Mouse (Mus musculus): ENCODE data around the gene Mtfr1l. TPM values are rescaled to one million over a fixed set of nuclear protein-coding genes. Genes with fewer than 3 reads are reported as not detected.

The Mtfr1l gene
- polyA plus RNA-seq, 1 experiment from 2014 or later: 135 TPM

- peaks cover 4% of the 10 kb centered on the region; the same call in 1 of the 2 replicates for H3K4me1 ChIP-seq (replicated peaks; ENCODE audit: control insufficient read depth, insufficient read depth, low read length)
- no peak overlapping the region for H3K9ac ChIP-seq (ENCODE audit: low read length)
- no peaks in the 10 kb centered on the region for H3K27me3 ChIP-seq (ENCODE audit: control insufficient read depth, insufficient read depth, low read length)
- H3K27ac ChIP-seq (ENCODE audit: low read depth, low read length): no peak overlapping the region
- no peak overlapping the region for H3K4me3 ChIP-seq (ENCODE audit: low read depth, low read length)
- no peaks in the 10 kb centered on the region; the same call in 1 of the 2 replicates for H3K36me3 ChIP-seq (ENCODE audit: control insufficient read depth, insufficient read depth, low read length)
- no peaks in the 10 kb centered on the region for H3K9me3 ChIP-seq (ENCODE audit: control insufficient read depth, low read length)
- no peak for DNase-seq (ENCODE audit: low spot score)
- no peak overlapping the region for H3K4me2 ChIP-seq (ENCODE audit: low read depth, low read length, severe bottlenecking)
- 86% methylated on average over 8 of the region's 8 CpGs for WGBS
- ATAC-seq (replicated peaks; ENCODE audit: low FRiP score): no peak
These were observed 18.2 kb downstream of the Mtfr1l start for GRCm38 (mm10) chr4:134516981-134517380.

GRCm38 (mm10) chr4:134515614-134516013, 19.6 kb downstream of the Mtfr1l start:
- 82% methylated on average over 7 of the region's 7 CpGs for WGBS
- H3K36me3 ChIP-seq (ENCODE audit: control insufficient read depth, insufficient read depth, low read length): no peaks in the 10 kb centered on the region
- no peak for DNase-seq (ENCODE audit: low spot score)

GRCm38 (mm10) chr4:134514309-134514930, 20.8 kb downstream of the Mtfr1l start:
- no peak overlapping the region for H3K27ac ChIP-seq (ENCODE audit: low read depth, low read length)
- no peak overlapping the region for H3K9ac ChIP-seq (ENCODE audit: low read length)
- no peak for ATAC-seq (replicated peaks; ENCODE audit: low FRiP score)
- no peaks in the 10 kb centered on the region for H3K36me3 ChIP-seq (ENCODE audit: control insufficient read depth, insufficient read depth, low read length)
- H3K27me3 ChIP-seq (ENCODE audit: control insufficient read depth, insufficient read depth, low read length): no peaks in the 10 kb centered on the region
- 88% methylated on average over 11 of the region's 11 CpGs for WGBS
- no peak overlapping the region for H3K4me3 ChIP-seq (ENCODE audit: low read depth, low read length)
- no peaks in the 10 kb centered on the region for H3K9me3 ChIP-seq (ENCODE audit: control insufficient read depth, low read length)
- H3K4me1 ChIP-seq (replicated peaks; ENCODE audit: control insufficient read depth, insufficient read depth, low read length): peaks cover 4% of the 10 kb centered on the region; the same call in 1 of the 2 replicates
- H3K4me2 ChIP-seq (ENCODE audit: low read depth, low read length, severe bottlenecking): no peak overlapping the region
- no peak for DNase-seq (ENCODE audit: low spot score)

More at GRCm38 (mm10) chr4:134515614-134516013, 19.6 kb downstream of the Mtfr1l start:
- H3K9me3 ChIP-seq (ENCODE audit: control insufficient read depth, low read length): no peaks in the 10 kb centered on the region
- no peak overlapping the region for H3K9ac ChIP-seq (ENCODE audit: low read length)
- H3K4me3 ChIP-seq (ENCODE audit: low read depth, low read length): no peak overlapping the region
- no peak overlapping the region for H3K27ac ChIP-seq (ENCODE audit: low read depth, low read length)
- peaks cover 4% of the 10 kb centered on the region; the same call in 1 of the 2 replicates for H3K4me1 ChIP-seq (replicated peaks; ENCODE audit: control insufficient read depth, insufficient read depth, low read length)
- no peaks in the 10 kb centered on the region for H3K27me3 ChIP-seq (ENCODE audit: control insufficient read depth, insufficient read depth, low read length)
- H3K4me2 ChIP-seq (ENCODE audit: low read depth, low read length, severe bottlenecking): no peak overlapping the region
- ATAC-seq (replicated peaks; ENCODE audit: low FRiP score): no peak

- ATAC-seq (replicated peaks; ENCODE audit: low FRiP score): no peak
- DNase-seq (ENCODE audit: low spot score): peak; percentile 74
- H3K4me2 ChIP-seq (ENCODE audit: low read depth, low read length, severe bottlenecking): peak overlapping the region; percentile 33; the same call in 1 of the 2 replicates
- no peak overlapping the region for H3K27ac ChIP-seq (ENCODE audit: low read depth, low read length)
- H3K9me3 ChIP-seq (ENCODE audit: control insufficient read depth, low read length): no peaks in the 10 kb centered on the region
- no peaks in the 10 kb centered on the region for H3K36me3 ChIP-seq (ENCODE audit: control insufficient read depth, insufficient read depth, low read length)
- H3K9ac ChIP-seq (ENCODE audit: low read length): 0 out of 2 replicates have a peak overlapping the region, but pooled peaks have one; percentile 12
- H3K27me3 ChIP-seq (ENCODE audit: control insufficient read depth, insufficient read depth, low read length): no peaks in the 10 kb centered on the region
- peak overlapping the region; percentile 17; the same call in 1 of the 2 replicates for H3K4me3 ChIP-seq (ENCODE audit: low read depth, low read length)
- peaks cover 4% of the 10 kb centered on the region; the same call in 1 of the 2 replicates for H3K4me1 ChIP-seq (replicated peaks; ENCODE audit: control insufficient read depth, insufficient read depth, low read length)
- 40% methylated on average over 14 of the region's 15 CpGs for WGBS
These were observed 22.4 kb downstream of the Mtfr1l start for GRCm38 (mm10) chr4:134512798-134513197.

GRCm38 (mm10) chr4:134511730-134512129, 23.5 kb downstream of the Mtfr1l start:
- Histone ChIP-seq H3K4me1 (replicated peaks; ENCODE audit: control insufficient read depth, insufficient read depth, low read length) (peaks cover 4% of the 10 kb centered on the region; the same call in 1 of the 2 replicates), H3K9me3 (ENCODE audit: control insufficient read depth, low read length) (no peaks in the 10 kb centered on the region), H3K27me3 (ENCODE audit: control insufficient read depth, insufficient read depth, low read length) (no peaks in the 10 kb centered on the region), H3K4me2 (ENCODE audit: low read depth, low read length, severe bottlenecking) (peak overlapping the region; percentile 72), H3K36me3 (ENCODE audit: control insufficient read depth, insufficient read depth, low read length) (no peaks in the 10 kb centered on the region), H3K9ac (ENCODE audit: low read length) (peak overlapping the region; percentile 71; the same call in 1 of the 2 replicates), H3K27ac (ENCODE audit: low read depth, low read length) (no peak overlapping the region), H3K4me3 (ENCODE audit: low read depth, low read length) (peak overlapping the region; percentile 52)
- 91% methylated on average over 6 of the region's 6 CpGs for WGBS
- ATAC-seq (replicated peaks; ENCODE audit: low FRiP score) (no peak), DNase-seq (ENCODE audit: low spot score) (no peak)

GRCm38 (mm10) chr4:134510845-134511411, 24.3 kb downstream of the Mtfr1l start, which contains the start of gene Aunip:
Aunip (plus strand) TSS chr4:134510999.
- ATAC-seq (replicated peaks; ENCODE audit: low FRiP score): peak; percentile 93
- peak; percentile 96 for DNase-seq (ENCODE audit: low spot score)
- H3K9ac ChIP-seq (ENCODE audit: low read length): peak within 1 kb of the TSS; percentile 71
- H3K36me3 ChIP-seq (ENCODE audit: control insufficient read depth, insufficient read depth, low read length): no peaks in the 10 kb centered on the region
- H3K4me1 ChIP-seq (replicated peaks; ENCODE audit: control insufficient read depth, insufficient read depth, low read length): peaks cover 4% of the 10 kb centered on the region; the same call in 1 of the 2 replicates
- peak within 1 kb of the TSS; percentile 52 for H3K4me3 ChIP-seq (ENCODE audit: low read depth, low read length)
- under 1% methylated on average over 42 of the region's 42 CpGs for WGBS
- peak within 1 kb of the TSS; percentile 37 for H3K27ac ChIP-seq (ENCODE audit: low read depth, low read length)
- H3K27me3 ChIP-seq (ENCODE audit: control insufficient read depth, insufficient read depth, low read length): no peaks in the 10 kb centered on the region
- H3K4me2 ChIP-seq (ENCODE audit: low read depth, low read length, severe bottlenecking): peak within 1 kb of the TSS; percentile 72
- no peaks in the 10 kb centered on the region for H3K9me3 ChIP-seq (ENCODE audit: control insufficient read depth, low read length)

GRCm38 (mm10) chr4:134510396-134510795, 24.8 kb downstream of the Mtfr1l start:
- Histone ChIP-seq H3K4me2 (ENCODE audit: low read depth, low read length, severe bottlenecking) (no peak overlapping the region; the same call in 1 of the 2 replicates), H3K27ac (ENCODE audit: low read depth, low read length) (no peak overlapping the region), H3K9ac (ENCODE audit: low read length) (no peak overlapping the region; the same call in 1 of the 2 replicates), H3K4me1 (replicated peaks; ENCODE audit: control insufficient read depth, insufficient read depth, low read length) (peaks cover 4% of the 10 kb centered on the region; the same call in 1 of the 2 replicates), H3K9me3 (ENCODE audit: control insufficient read depth, low read length) (no peaks in the 10 kb centered on the region), H3K36me3 (ENCODE audit: control insufficient read depth, insufficient read depth, low read length) (no peaks in the 10 kb centered on the region), H3K4me3 (ENCODE audit: low read depth, low read length) (no peak overlapping the region; the same call in 1 of the 2 replicates), H3K27me3 (ENCODE audit: control insufficient read depth, insufficient read depth, low read length) (no peaks in the 10 kb centered on the region)
- ATAC-seq (replicated peaks; ENCODE audit: low FRiP score): peak; percentile 31
- DNase-seq (ENCODE audit: low spot score): no peak
- 78% methylated on average over 4 of the region's 4 CpGs for WGBS

- Histone ChIP-seq H3K27ac (ENCODE audit: low read depth, low read length) (no peak overlapping the region), H3K27me3 (ENCODE audit: control insufficient read depth, insufficient read depth, low read length) (no peaks in the 10 kb centered on the region), H3K4me2 (ENCODE audit: low read depth, low read length, severe bottlenecking) (no peak overlapping the region), H3K4me1 (replicated peaks; ENCODE audit: control insufficient read depth, insufficient read depth, low read length) (no peaks in the 10 kb centered on the region), H3K9me3 (ENCODE audit: control insufficient read depth, low read length) (no peaks in the 10 kb centered on the region), H3K36me3 (ENCODE audit: control insufficient read depth, insufficient read depth, low read length) (no peaks in the 10 kb centered on the region), H3K9ac (ENCODE audit: low read length) (no peak overlapping the region), H3K4me3 (ENCODE audit: low read depth, low read length) (no peak overlapping the region)
- ATAC-seq (replicated peaks; ENCODE audit: low FRiP score): no peak
- 87% methylated on average over 19 of the region's 19 CpGs for WGBS
- DNase-seq (ENCODE audit: low spot score): no peak
These were observed 28.5 kb downstream of the Mtfr1l start for GRCm38 (mm10) chr4:134506713-134507112.

Data from forebrain, embryonic 11.5 days (tissue).